Mouse (Mus musculus) urinary bladder, postnatal 10 days (tissue): ENCODE measurements around the gene Tns1.

Source experiments
- DNase-seq: peaks from one replicate; pipeline ENCODE4 v3.0.0; 2022; ENCODE audit warnings: low spot score

Tns1 gene

GRCm38 (mm10) chr1:74091138-74091537 is 33.1 kb downstream of the Tns1 start:
- no peak for DNase-seq

GRCm38 (mm10) chr1:74090329-74090728 is 33.9 kb downstream of the Tns1 start:
- no peak for DNase-seq

GRCm38 (mm10) chr1:74088569-74088968 is 35.7 kb downstream of the Tns1 start:
- no peak for DNase-seq

GRCm38 (mm10) chr1:74085566-74085965 is 38.7 kb downstream of the Tns1 start:
- DNase-seq, result no peak

- DNase-seq, result no peak
Measured at GRCm38 (mm10) chr1:74084752-74085151, 39.5 kb downstream of the Tns1 start.

GRCm38 (mm10) chr1:74084065-74084705 is 40.1 kb downstream of the Tns1 start:
- DNase-seq, result no peak

- DNase-seq, result no peak
Measured at GRCm38 (mm10) chr1:74082841-74083463, 41.3 kb downstream of the Tns1 start.

GRCm38 (mm10) chr1:74081573-74081989 is 42.7 kb downstream of the Tns1 start:
- DNase-seq, result no peak

GRCm38 (mm10) chr1:74077353-74077752 is 46.9 kb downstream of the Tns1 start:
- DNase-seq, result no peak

- DNase-seq, result peak; percentile 10
Measured at GRCm38 (mm10) chr1:74076230-74076629, 48.0 kb downstream of the Tns1 start.

- DNase-seq, result no peak
Measured at GRCm38 (mm10) chr1:74074693-74075485, 49.4 kb downstream of the Tns1 start.

- no peak for DNase-seq
Measured at GRCm38 (mm10) chr1:74073791-74074190, 50.5 kb downstream of the Tns1 start.

- DNase-seq, result no peak
Measured at GRCm38 (mm10) chr1:74070745-74071144, 53.5 kb downstream of the Tns1 start.

- no peak for DNase-seq
Measured at GRCm38 (mm10) chr1:74070001-74070551, 54.2 kb downstream of the Tns1 start.

GRCm38 (mm10) chr1:74069085-74069835 is 55.0 kb downstream of the Tns1 start:
- no peak for DNase-seq

- DNase-seq, result no peak
Measured at GRCm38 (mm10) chr1:74068366-74069084, 55.7 kb downstream of the Tns1 start.

GRCm38 (mm10) chr1:74067866-74068265 is 56.4 kb downstream of the Tns1 start:
- DNase-seq, result no peak

- no peak for DNase-seq
Measured at GRCm38 (mm10) chr1:74066576-74066975, 57.7 kb downstream of the Tns1 start.

- DNase-seq, result no peak
Measured at GRCm38 (mm10) chr1:74066061-74066460, 58.2 kb downstream of the Tns1 start.

GRCm38 (mm10) chr1:74060046-74060445 is 64.2 kb downstream of the Tns1 start:
- DNase-seq, result no peak

GRCm38 (mm10) chr1:74059552-74059951 is 64.7 kb downstream of the Tns1 start:
- DNase-seq, result no peak
